Mouse (Mus musculus): ENCODE measurements around the gene Mmp27. TPM values are rescaled to one million over a fixed set of nuclear protein-coding genes. Genes with fewer than 3 reads are reported as not detected.

Gene Mmp27
- total RNA-seq, 2 experiments from 2014 or later, result not detected

DNA sequence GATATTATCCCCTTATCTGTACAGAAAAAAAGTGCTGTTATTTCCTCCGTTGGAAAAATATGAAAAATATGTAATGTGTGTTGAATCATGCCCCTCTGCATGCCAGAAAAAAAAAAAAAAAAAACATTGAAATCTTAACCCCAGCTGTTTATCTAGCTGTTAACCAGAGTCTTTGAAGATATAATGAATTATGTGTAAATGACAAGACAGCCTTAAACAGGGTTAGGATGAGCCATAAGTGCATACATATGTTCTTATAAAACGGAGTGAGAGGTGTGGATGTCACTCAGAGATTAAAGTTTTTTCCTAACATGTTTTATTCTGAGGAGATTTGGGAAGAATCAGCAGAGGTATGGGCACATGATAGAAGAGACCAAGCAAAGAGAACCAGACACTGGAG, 3.3 kb upstream of the Mmp27 start:
- DNase-seq (ENCODE audit: extremely low spot score in 1 of 2, low spot score in 2 of 2), result no peak
- Histone ChIP-seq H3K27ac (no peak overlapping the region), H3K4me3 (no peak overlapping the region)
- no peak for TF ChIP-seq CTCF (IDR thresholded peaks at IDR 0.05)
- intact Hi-C loops (cut with DNase I), result no loop called here

DNA sequence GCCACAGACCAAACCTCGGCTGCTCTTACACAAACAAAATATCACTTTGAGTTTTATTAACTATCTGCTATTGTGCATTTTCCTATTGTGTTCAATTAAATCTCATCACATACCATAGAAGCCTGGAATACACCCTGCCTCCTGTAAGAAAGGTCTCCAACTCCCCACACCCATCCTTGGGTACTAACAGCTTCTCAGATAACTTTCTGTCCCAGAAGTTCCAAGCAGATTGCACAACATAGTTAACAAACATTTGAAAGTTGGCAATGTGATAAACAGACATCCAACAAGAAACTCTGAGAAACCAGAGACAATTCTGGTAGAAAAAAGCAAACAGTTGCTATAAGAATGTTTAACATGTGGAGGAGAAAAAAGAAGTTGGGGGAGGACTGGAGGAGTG, 711 bp upstream of the Mmp27 start:
- no peak for TF ChIP-seq CTCF (IDR thresholded peaks at IDR 0.05)

GRCm38 (mm10) chr9:7572188-7572587, 992 bp downstream of the Mmp27 start:
- no peak overlapping the region for H3K4me3 ChIP-seq
- intact Hi-C loops (cut with DNase I), result no loop called here
- DNase-seq (ENCODE audit: extremely low spot score in 1 of 2, low spot score in 2 of 2), result no peak

More for the DNA sequence above, 711 bp upstream of the Mmp27 start:
- no peak overlapping the region for H3K4me3 ChIP-seq
- DNase-seq (ENCODE audit: extremely low spot score in 1 of 2, low spot score in 2 of 2), result no peak
- H3K27ac ChIP-seq, result no peak overlapping the region
- intact Hi-C loops (cut with DNase I), result no loop called here

GRCm38 (mm10) chr9:7572663-7573308, 1.6 kb downstream of the Mmp27 start:
- no peak overlapping the region for H3K4me3 ChIP-seq
- DNase-seq (ENCODE audit: extremely low spot score in 1 of 2, low spot score in 2 of 2), result no peak
- TF ChIP-seq CTCF (IDR thresholded peaks at IDR 0.05), result no peak
- no peak overlapping the region for H3K27ac ChIP-seq
- intact Hi-C loops (cut with DNase I), result no loop called here

More at GRCm38 (mm10) chr9:7572188-7572587, 992 bp downstream of the Mmp27 start:
- no peak for TF ChIP-seq CTCF (IDR thresholded peaks at IDR 0.05)
- H3K27ac ChIP-seq, result no peak overlapping the region

DNA sequence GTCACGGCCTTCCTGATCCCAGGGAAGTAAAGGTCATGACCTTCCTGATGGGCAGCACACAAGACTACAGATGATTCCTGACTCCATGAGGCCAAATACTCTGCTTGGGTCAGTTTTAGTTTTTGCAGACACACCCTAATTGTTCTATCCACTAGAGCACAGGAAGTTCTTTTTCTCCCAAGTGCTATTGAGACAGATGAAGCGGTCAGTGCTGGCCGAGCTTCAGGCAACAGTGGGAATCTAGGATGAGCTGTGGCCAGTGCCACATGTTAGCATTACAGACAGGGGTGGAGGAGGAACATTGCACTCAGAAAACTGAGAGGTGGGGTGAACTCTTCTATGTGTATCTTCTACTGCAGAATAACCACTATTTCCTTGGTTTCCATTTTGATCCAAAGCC, 4.3 kb downstream of the Mmp27 start:
- Histone ChIP-seq H3K27ac (no peak overlapping the region), H3K4me3 (no peak overlapping the region)
- no peak for DNase-seq (ENCODE audit: extremely low spot score in 1 of 2, low spot score in 2 of 2)
- intact Hi-C loops (cut with DNase I), result no loop called here
- no peak for TF ChIP-seq CTCF (IDR thresholded peaks at IDR 0.05)

DNA sequence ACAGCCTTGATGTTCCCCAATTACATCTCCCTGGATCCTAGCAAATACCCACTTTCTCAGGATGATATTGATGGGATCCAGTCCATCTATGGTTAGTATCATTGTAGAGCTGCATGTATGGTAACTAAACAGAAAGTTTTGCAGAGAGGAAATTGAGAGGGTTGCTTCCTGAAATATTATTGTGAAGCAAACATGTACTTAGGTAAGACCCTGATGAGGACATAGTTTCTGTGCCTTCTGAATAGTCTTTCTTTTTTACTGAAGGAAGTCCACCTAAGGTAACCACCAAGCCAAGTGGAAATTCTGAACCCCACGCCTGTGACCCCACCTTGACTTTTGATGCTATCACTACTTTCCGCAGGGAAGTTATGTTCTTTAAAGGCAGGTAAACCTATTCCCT, 6.2 kb downstream of the Mmp27 start:
- Histone ChIP-seq H3K4me3 (no peak overlapping the region), H3K27ac (no peak overlapping the region)
- intact Hi-C loops (cut with DNase I), result no loop called here
- DNase-seq (ENCODE audit: extremely low spot score in 1 of 2, low spot score in 2 of 2), result no peak
- no peak for TF ChIP-seq CTCF (IDR thresholded peaks at IDR 0.05)

GRCm38 (mm10) chr9:7590063-7590462, 18.9 kb downstream of the Mmp27 start:
- no peak for DNase-seq (ENCODE audit: extremely low spot score in 1 of 2, low spot score in 2 of 2)
- intact Hi-C loops (cut with DNase I), result no loop called here
- TF ChIP-seq CTCF (IDR thresholded peaks at IDR 0.05), result no peak
- H3K4me3 ChIP-seq, result no peak overlapping the region
- no peak overlapping the region for H3K27ac ChIP-seq

- no peak for DNase-seq (ENCODE audit: extremely low spot score in 1 of 2, low spot score in 2 of 2)
- intact Hi-C loops (cut with DNase I), result no loop called here
- no peak overlapping the region for H3K27ac ChIP-seq
These were observed 22.1 kb downstream of the Mmp27 start for GRCm38 (mm10) chr9:7593272-7593812.

GRCm38 (mm10) chr9:7594816-7595540, 23.8 kb downstream of the Mmp27 start:
- TF ChIP-seq CTCF (IDR thresholded peaks at IDR 0.05), result peak; percentile 88
- Histone ChIP-seq H3K4me3 (peak overlapping the region; percentile 52), H3K27ac (peak overlapping the region; percentile 83)
- intact Hi-C loops (cut with DNase I), result loop anchor here (2.0 kb wide), 3 partner anchors 40 to 378 kb away; no protein-coding TSS in a partner anchor
- peak; percentile 77 to 83 for DNase-seq (ENCODE audit: extremely low spot score in 1 of 2, low spot score in 2 of 2)

More at GRCm38 (mm10) chr9:7593272-7593812, 22.1 kb downstream of the Mmp27 start:
- H3K4me3 ChIP-seq, result no peak overlapping the region
- TF ChIP-seq CTCF (IDR thresholded peaks at IDR 0.05), result no peak

DNA sequence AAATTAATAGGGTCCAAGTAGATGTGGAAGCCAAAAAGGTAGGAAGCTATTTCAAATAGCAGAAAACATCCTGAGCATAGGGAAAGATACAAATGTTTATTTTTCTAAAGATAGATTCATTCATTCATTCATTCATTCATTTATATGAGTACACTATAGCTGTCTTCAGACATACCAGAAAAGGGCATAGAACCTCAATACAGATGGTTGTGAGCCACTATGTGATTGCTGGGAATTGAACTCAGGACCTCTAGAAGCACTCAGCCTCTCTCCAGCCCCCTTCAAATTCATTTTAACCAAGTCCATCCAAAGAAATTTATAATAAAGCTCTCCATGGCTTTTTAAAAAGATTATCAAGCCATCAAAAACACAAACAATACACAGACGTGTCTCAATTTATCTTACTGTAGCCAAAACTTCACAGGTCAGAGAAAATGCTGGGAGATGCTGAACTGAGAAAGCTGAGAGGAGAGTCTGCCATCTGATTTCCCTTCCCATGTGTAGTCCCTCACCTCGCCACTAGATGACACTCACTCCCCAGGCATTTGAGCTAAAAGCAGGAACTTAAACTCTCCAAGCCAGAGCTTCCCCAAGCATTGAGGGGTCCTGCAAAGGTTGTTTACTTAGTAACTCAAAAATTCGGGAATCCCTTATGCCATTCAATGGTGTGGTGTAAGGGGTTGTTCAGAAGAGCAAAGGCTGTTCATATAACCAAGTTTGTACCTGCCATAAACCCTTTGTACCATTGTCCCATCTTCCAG, 32.0 kb downstream of the Mmp27 start:
- intact Hi-C loops (cut with DNase I), result loop anchor here (5.0 to 10.0 kb wide), 5 partner anchors 109 to 1072 kb away; no protein-coding TSS in a partner anchor
- Histone ChIP-seq H3K4me3 (no peak overlapping the region), H3K27ac (no peak overlapping the region)
- DNase-seq (ENCODE audit: extremely low spot score in 1 of 2, low spot score in 2 of 2), result peak; percentile 65 to 76
- TF ChIP-seq CTCF (IDR thresholded peaks at IDR 0.05), result peak; percentile 96

DNA sequence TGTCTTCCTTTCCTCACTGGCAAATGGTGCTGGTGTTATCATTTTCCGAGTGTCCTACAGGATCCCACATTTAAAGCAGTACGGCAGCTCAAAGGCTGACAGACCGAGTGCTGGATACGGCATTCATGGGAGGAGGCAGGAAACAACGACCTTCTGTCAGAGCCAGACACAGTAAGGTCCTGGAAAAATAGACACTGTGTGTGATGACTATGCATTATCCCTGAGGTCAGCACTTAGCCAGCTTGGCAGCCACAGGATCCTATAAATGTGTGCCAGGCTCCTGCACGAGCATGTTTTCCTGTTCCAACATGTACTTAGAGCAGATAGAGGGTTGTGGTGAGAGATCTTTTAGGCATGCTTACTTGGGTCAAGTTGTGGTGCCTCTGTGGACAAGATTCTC, 32.8 kb downstream of the Mmp27 start:
- Histone ChIP-seq H3K27ac (no peak overlapping the region), H3K4me3 (no peak overlapping the region)
- TF ChIP-seq CTCF (IDR thresholded peaks at IDR 0.05), result no peak
- intact Hi-C loops (cut with DNase I), result loop anchor here (5.0 to 10.0 kb wide), 5 partner anchors 108 to 1071 kb away; no protein-coding TSS in a partner anchor
- DNase-seq (ENCODE audit: extremely low spot score in 1 of 2, low spot score in 2 of 2), result no peak
